Mouse (Mus musculus): ENCODE measurements around the gene Il24. TPM values are rescaled to one million over a fixed set of nuclear protein-coding genes. Genes with fewer than 3 reads are reported as not detected.

Il24 gene
- total RNA-seq (2023) = not detected

DNA sequence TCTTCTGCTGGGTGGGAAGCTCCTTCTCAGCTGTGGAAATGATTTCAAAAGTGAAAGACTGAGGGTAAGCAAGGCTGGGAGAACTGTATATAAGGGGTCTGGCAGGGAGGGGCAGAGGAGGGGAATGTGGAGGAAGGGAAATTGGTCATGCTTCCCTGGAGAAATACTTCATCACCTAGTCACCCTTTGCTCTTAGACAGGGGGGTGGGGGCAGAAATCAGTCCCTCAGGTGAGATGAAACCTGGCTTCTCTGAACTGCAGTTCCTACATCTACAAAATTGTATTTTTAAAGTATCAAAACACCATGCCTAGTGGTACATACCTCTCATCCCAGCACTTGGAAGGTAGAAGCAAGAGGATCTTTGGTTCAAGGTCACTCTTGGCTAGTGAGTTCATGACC, at the start of gene Il24:
Gene Il24, minus strand, starts transcription at position 101 of the 400 bp plus-strand sequence.

DNA sequence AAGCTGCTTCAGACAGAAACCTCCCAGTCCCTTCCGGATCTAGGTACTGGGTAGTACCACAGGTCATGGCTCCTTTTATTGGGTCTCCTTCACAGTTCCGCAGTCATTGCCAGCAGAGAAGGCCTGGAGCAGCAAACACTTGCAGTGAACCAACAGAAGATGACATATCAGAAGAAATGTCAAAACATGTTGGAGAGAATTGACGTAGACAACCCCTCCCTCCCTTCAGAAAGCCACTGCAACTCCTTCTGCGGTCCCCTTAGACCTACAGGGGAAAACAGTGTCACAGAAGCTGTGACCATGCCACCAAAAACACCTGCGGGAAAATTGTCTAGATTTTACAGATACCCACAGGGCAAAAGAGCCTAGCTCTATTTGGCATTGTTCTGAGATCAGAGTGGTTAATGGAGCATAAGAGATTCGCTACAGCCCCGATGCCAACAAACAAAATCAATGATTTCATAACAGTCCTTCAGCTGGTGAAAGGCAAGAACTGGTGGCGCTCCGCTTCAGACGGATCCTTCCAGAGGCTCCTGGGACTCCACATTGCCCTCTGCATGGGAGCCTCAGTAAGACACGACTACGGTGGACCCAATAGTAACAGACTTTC, 24.3 kb upstream of the Il24 start, which contains the start of gene Il20:
Gene Il20, minus strand, starts transcription at position 51 of the 610 bp plus-strand sequence.

DNA sequence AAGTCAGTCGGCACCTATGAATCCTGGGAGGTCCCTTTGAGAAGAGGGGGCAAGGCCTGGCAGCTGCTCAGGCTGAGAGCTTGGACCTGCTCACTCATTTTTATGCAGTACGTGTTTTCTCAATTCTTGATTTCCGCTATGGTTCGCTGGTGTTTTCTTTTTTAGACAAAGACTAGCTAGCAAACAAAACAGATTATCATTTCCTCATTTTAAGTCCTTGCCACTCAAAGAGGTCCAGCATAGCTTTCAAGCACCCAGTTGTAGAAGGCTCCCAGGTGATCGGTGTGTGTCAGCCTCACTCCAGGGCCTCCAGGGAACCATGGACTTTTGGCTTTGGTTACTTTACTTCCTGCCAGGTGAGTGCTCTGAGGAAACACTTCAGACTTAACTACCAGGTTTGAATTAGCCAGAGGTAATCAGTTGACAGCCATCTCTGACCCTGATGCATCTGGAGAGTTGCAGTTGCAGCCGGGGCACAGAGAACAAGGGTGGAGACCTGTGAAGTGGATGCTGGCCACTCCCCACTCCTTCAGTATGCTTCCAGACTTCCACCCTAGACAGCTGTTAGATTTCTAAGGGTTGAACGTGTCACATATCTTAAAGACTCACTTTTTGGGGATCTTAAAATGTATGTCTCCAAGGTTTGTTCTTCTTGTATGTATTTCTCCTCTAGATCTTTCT, 21.6 kb downstream of the Il24 start, which contains the start of gene Fcmr:
Gene Fcmr, plus strand, starts transcription at position 129 of the 681 bp plus-strand sequence.

Other genes with a start within 250 kb of the Il24 start
- gene C4bp, start 225.8 kb downstream of the Il24 start, total RNA-seq (2023) = not detected
- not detected for gene Gm29427, start 171.7 kb downstream of the Il24 start, total RNA-seq (2023)
- 12.6 TPM for gene Yod1, start 170.1 kb downstream of the Il24 start, total RNA-seq (2023)
- 16.7 TPM for gene Pfkfb2, start 158.2 kb downstream of the Il24 start, total RNA-seq (2023)
- gene AA986860, start 155.5 kb downstream of the Il24 start, total RNA-seq (2023) = 0.59 TPM
- not detected for gene Fcamr, start 86.6 kb downstream of the Il24 start, total RNA-seq (2023)
- not detected for gene Pigr, start 60.8 kb downstream of the Il24 start, total RNA-seq (2023)
- 27.3 TPM for gene Fcmr, start 21.8 kb downstream of the Il24 start, total RNA-seq (2023)
- gene Il20, start 24.0 kb upstream of the Il24 start, total RNA-seq (2023) = not detected
- gene Il19, start 52.7 kb upstream of the Il24 start, total RNA-seq (2023) = not detected
- 1.6 TPM for gene Il10, start 132.4 kb upstream of the Il24 start, total RNA-seq (2023)
- gene Mapkapk2, start 210.4 kb upstream of the Il24 start, total RNA-seq (2023) = 62.8 TPM